Mouse (Mus musculus) frontal cortex, postnatal 36 days (tissue): ENCODE data around the gene Lrrfip1.

Experiments
- DNase-seq, 2 experiments: peaks; one replicate each; pipeline ENCODE4 v3.0.0; 2022; ENCODE audit warnings: low spot score in 2 of 2

Lrrfip1 gene

DNA sequence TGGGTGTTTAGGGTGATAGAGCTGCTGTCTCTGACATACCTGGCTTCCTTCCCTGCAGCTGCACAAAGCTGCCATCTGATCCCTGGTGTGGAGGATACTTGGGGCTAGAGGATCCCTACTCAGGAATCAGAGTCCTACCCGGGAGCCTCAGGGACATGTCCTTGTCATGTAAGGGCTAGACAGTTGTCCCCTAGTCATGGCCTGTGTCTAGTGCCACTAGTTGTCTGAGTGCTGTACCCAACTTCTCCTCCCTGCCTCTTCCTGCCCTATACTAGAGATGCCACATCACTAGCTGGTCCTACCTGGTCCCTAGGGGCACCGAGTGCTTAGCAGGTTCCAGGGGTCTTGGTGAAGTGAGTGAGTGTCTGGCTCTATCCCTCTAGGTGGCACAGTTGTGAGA, 138.5 kb downstream of the Lrrfip1 start:
- DNase-seq: no peak

DNA sequence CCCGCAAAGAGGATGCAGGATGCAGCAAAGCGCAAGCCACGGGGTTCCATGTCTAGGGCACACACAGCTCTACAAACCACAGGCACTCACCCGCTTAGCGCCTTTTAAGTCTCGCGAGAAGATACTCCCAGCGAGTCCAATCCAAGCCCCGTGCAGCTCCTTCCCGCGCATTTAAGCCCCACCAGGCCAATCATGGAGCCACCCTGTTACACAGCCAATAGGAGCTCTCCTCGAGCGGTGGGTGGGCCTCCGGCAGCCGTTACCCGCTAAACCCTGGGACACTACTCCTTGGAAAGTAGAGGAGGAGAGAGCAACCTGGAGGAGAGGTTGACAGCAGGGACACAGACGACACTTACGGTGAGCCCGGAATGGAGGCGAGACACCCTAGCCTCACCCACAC, 146.3 kb downstream of the Lrrfip1 start, which contains the start of gene Rbm44:
Rbm44 (plus strand) TSS at position 277 of the 400 bp plus-strand sequence.
- no peak for DNase-seq

DNA sequence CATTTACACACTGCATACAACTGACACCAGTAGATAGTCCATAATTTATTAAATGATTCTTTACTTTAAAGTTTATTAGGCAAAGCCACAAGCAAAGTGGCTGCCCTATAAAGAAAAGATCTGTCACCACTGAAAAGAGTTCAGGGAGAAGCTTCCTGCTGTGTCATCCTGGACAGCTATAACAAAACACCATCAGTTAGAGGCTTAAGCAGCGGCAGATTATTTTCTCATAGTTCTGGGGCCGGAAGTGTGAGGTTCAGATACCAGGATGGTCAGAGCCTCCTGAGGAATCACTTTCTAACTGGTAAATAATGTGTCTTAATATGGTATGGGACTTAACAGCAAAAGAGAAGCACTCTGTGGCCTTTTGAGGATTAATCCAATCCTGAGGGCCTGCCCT, 153.0 kb downstream of the Lrrfip1 start:
- no peak for DNase-seq

- DNase-seq: no peak
Measured at GRCm38 (mm10) chr1:91166798-91167197, 168.3 kb downstream of the Lrrfip1 start.

- DNase-seq: no peak
Measured at GRCm38 (mm10) chr1:91169157-91169556, 170.6 kb downstream of the Lrrfip1 start.

- no peak for DNase-seq
Measured at GRCm38 (mm10) chr1:91174796-91175195, 176.3 kb downstream of the Lrrfip1 start.

DNA sequence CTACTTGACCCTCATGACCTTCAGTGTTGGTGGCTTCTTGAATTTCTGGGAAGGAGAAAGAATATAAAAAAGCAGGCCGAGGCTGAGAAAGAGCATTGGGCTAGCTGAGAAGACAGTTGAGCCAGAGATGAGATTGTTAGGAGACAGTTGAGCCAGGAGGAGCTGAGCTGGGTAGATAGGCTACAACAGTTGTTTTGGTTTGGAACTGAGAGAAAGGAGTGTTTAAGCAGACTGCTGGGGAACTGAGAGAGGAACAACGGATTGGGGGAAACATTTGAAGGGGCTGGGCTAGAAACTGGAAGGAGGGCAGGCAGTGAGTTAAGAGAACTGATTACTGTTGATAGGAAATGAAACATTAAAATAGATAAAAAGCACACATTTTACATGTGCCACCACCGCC, 177.5 kb downstream of the Lrrfip1 start:
- no peak for DNase-seq

GRCm38 (mm10) chr1:91176871-91177270, 178.3 kb downstream of the Lrrfip1 start:
- no peak for DNase-seq
